Mouse (Mus musculus) megakaryocyte-erythroid progenitor cell, adult 5 weeks (primary cell): ENCODE results near the gene Mafg. TPM values are rescaled to one million over a fixed set of nuclear protein-coding genes. Genes with fewer than 3 reads are reported as not detected.

Experiments
- polyA plus RNA-seq: library from polyadenylated mRNA; stranded (reverse); fragments of >175 nt; gene quantifications from 2 replicates; pipeline ENCODE4 v1.2.3, GENCODE M21; 2012

Mafg gene
- polyA plus RNA-seq = 51.4 and 66.1 TPM in 2 replicates

DNA sequence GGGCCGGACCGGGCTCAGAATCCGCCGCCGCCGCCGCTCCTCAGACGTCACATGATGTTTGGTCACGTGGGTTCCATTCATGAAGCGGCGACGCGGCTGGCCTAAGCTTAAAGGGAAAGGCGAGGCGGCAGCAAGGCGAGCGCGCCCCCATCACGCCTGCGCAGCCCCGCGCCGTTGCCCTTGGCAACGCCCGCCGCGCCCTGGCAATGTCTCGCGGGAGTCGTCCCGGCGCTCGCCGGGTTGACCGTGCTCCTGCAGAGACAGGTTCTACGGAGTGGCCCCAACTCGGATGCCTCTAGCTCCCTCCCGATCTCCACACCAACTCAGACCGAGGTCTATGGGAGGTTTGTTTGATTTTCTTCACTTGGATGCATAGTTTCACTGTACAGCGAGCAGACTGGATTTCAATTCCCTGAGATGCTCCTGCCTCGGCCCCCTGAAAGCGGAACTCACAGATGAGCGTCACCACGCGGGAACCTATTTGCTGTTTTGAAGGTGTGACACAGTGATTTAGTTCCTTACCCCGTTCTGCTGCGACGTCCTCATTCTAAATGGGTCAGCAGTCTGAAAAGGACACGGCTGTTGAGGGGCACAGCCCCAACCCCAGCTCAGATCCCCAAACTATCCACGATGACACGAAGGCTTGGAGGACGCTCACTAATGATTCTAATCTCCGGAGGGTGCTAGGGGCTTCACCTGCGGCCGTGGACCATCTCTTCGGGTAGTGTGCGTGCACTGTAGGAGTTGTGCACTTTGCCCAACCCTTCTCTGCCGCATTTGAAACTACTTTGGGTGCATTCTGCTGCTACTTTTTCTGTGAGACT is at the start of gene Mafg:
Gene Mafg (minus strand): TSS at position 81 of the 824 bp plus-strand sequence.

GRCm38 (mm10) chr11:120672687-120673593 is 39.5 kb upstream of the Mafg start, which contains the start of gene Aspscr1:
Gene Aspscr1 (plus strand): TSS chr11:120672973.

DNA sequence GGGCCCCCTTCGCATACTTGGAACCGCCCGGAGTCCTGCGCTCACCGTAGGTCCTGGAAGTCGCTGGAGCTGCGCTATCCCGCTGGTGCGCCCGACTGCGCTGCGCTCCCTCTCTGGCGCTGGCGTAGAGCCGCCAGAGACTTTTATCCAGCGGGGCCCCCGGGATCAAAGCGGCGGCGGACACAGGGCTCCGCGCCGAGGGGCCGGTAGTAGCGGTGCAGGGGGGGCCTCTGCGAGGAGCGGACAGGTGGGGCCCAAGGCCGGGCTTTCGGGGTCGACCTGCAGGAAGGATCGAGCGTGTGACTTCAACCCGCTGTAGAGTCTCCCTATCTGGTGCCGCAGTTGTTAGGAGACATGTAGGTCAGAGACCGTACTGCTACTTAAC is 27.7 kb upstream of the Mafg start, which contains the start of gene Notum:
Gene Notum (minus strand): TSS at position 100 of the 385 bp plus-strand sequence.

DNA sequence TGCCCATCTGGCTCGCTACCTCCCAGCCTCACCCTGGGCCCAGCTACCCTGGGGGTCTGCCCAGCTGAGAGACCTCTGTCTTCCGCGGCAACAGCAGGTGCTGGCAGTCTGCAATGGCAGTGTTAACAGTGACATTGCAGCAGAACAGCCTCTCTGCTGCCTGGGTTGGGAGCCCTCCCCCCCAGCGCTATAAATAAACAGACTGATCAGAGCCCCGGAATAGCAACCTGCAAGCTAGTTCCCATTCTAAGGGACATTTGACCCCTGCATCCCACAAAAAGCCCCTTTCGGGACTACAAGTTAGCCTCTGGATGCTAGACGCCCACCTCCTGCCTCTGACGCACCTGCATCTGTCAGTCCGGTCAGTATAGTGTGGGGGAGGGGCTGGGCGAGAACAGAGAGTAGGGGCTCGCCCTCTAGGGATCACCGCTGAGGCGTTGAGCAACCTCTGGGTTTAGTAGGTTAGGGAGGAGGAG is 14.6 kb upstream of the Mafg start, which contains the start of gene Myadml2:
Gene Myadml2 (minus strand): TSS at position 158 of the 476 bp plus-strand sequence.

GRCm38 (mm10) chr11:120643601-120643987 is 10.2 kb upstream of the Mafg start, which contains the start of gene Pycr1:
Gene Pycr1 (minus strand): TSS chr11:120643769.

DNA sequence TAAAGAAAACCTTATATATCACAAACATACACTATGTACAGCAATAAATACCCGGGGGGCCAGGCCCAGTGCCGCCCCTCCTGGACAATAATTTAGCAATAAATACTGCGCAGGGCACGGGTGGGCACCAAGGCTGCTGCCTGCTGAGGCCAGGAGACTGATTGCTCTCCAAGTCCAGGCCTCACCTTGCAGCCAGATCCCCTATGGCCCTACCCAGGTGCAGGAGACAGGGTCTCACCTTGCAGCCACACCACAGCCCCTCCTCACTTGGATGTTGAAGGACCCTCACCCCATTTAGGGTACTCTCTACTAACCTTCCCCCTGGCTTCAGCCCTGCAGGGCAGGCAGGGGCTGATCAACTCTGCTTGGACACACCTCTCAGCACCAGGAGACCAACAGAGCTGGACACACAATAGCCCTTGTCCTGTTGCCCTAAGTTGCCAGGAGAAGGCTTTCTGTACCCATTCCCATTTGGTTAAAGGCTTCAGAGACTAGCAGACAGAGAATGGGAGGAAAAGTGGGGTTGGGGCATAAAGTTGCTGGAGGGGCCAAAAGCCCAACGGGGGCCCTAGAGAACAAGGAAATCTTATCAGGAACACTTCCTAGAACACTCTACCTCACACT is 8.1 kb downstream of the Mafg start, which contains the start of gene Sirt7:
Gene Sirt7 (minus strand): TSS at position 89 of the 624 bp plus-strand sequence.

DNA sequence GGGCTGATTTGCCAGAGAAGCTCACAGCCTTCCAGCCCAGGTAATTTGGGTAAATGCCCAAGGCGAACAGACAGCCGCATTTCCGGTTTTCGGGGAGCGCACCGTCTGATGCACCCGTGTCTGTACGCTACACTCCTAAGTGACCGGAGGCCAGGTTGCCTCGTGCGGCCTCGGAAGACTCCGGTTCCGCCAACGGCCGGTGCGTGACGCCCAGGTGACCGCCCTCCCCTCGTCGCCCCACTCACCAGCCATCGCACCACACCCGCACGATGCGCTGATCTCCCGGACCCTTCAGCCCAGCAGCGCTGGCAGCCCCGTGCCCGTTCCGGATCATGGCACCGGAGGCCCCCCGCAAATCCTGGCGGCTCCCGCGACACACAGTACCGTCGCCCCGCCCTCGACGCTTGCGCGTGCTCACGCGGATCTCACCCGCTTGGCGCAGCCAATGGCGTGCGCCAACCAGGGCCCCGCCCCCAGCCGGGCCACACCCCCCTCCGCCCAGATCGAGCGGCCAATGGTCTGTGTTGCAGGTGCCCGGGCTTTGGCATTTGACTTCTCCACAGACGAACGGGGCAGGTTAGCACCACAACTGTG is 15.8 kb downstream of the Mafg start, which contains the start of gene Pcyt2:
Gene Pcyt2 (minus strand): TSS at position 418 of the 594 bp plus-strand sequence.

DNA sequence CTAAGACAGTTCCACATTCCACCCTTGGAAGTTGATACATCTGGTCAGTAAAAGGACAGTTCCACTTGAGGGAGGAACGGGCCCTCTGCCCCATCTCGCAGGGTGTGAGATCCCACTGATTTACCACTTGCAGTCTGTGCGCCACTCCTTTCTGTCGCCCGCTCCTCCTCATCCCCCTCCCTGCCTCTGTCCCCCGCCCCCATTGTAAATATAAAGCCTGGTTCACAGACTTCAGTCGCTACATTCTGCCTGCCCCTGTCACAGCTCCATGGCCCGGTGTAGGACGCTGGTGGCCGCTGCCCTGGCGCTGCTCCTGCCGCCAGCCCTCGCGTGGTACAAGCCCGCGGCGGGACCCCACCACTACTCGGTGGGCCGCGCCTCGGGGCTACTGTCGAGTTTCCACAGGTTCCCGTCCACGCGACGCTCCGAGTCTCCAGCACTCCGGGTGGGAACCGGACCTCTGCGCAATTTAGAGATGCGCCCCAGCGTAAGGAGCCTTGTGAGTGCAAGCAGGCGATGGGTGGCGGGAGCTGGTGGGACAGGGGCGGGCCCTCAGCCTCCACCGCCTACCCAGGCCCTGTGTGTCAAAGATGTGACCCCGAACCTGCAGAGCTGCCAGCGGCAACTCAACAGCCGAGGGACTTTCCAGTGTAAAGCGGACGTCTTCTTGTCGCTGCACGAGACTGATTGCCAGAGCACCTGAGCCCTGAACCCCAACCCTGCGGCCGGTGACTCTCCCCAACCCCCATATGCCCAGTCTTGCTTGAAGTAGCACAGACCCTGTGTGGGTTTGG is 25.0 kb downstream of the Mafg start, which contains the start of gene Npb:
Gene Npb (plus strand): TSS at position 237 of the 794 bp plus-strand sequence.

GRCm38 (mm10) chr11:120598283-120598989 is 35.0 kb downstream of the Mafg start, which contains the start of the genes Alyref and Anapc11:
Gene Alyref (minus strand): TSS chr11:120598365.
Gene Anapc11 (plus strand): TSS chr11:120598421.

GRCm38 (mm10) chr11:120581490-120582267 is 51.7 kb downstream of the Mafg start, which contains the start of gene Arhgdia:
Gene Arhgdia (minus strand): TSS chr11:120581624.

Other genes starting within 250 kb of the Mafg start
- 48.3 and 52.9 TPM in 2 replicates for gene Nploc4, start 195.9 kb downstream of the Mafg start, polyA plus RNA-seq
- 0.06 and 0.08 TPM in 2 replicates for gene Tspan10, start 191.0 kb downstream of the Mafg start, polyA plus RNA-seq
- gene Pde6g, start 180.1 kb downstream of the Mafg start, polyA plus RNA-seq = 0.02 TPM in 1 of 2 replicates, not detected in the other
- gene Oxld1, start 175.5 kb downstream of the Mafg start, polyA plus RNA-seq = 9.0 and 9.9 TPM in 2 replicates
- 31.2 and 32.6 TPM in 2 replicates for gene Ccdc137, start 175.5 kb downstream of the Mafg start, polyA plus RNA-seq
- 22.3 and 23.4 TPM in 2 replicates for gene Arl16, start 166.0 kb downstream of the Mafg start, polyA plus RNA-seq
- gene Mrpl12, start 149.0 kb downstream of the Mafg start, polyA plus RNA-seq = 467 and 483 TPM in 2 replicates
- gene Slc25a10, start 141.8 kb downstream of the Mafg start, polyA plus RNA-seq = 47.2 and 58.4 TPM in 2 replicates
- not detected in 2 replicates for gene Gcgr, start 102.9 kb downstream of the Mafg start, polyA plus RNA-seq
- 170 and 188 TPM in 2 replicates for gene Mcrip1, start 83.9 kb downstream of the Mafg start, polyA plus RNA-seq
- 0.24 TPM in 1 of 2 replicates, not detected in the other for gene Ppp1r27, start 82.5 kb downstream of the Mafg start, polyA plus RNA-seq
- 1,164 and 1,680 TPM in 2 replicates for gene P4hb, start 60.3 kb downstream of the Mafg start, polyA plus RNA-seq
- 1,098 and 1,284 TPM in 2 replicates for gene Arhgdia, start 52.0 kb downstream of the Mafg start, polyA plus RNA-seq
- 339 and 360 TPM in 2 replicates for gene Alyref, start 35.2 kb downstream of the Mafg start, polyA plus RNA-seq
- gene Anapc11, start 35.2 kb downstream of the Mafg start, polyA plus RNA-seq = 111 and 156 TPM in 2 replicates
- gene Npb, start 25.1 kb downstream of the Mafg start, polyA plus RNA-seq = 1.6 and 2.9 TPM in 2 replicates
- gene Pcyt2, start 15.7 kb downstream of the Mafg start, polyA plus RNA-seq = 93.8 and 116 TPM in 2 replicates
- gene Sirt7, start 8.4 kb downstream of the Mafg start, polyA plus RNA-seq = 246 and 280 TPM in 2 replicates
- 1.2 and 1.5 TPM in 2 replicates for gene Pycr1, start 10.2 kb upstream of the Mafg start, polyA plus RNA-seq
- 0.05 TPM in 1 of 2 replicates, not detected in the other for gene Myadml2, start 14.6 kb upstream of the Mafg start, polyA plus RNA-seq
- 0.17 and 0.18 TPM in 2 replicates for gene Notum, start 27.6 kb upstream of the Mafg start, polyA plus RNA-seq
- 360 and 376 TPM in 2 replicates for gene Aspscr1, start 39.4 kb upstream of the Mafg start, polyA plus RNA-seq
- gene Cenpx, start 80.1 kb upstream of the Mafg start, polyA plus RNA-seq = 97.1 and 99.7 TPM in 2 replicates
- 59.1 and 87.9 TPM in 2 replicates for gene Lrrc45, start 80.3 kb upstream of the Mafg start, polyA plus RNA-seq
- 5.4 and 8.3 TPM in 2 replicates for gene Rac3, start 87.9 kb upstream of the Mafg start, polyA plus RNA-seq
- gene Dcxr, start 93.7 kb upstream of the Mafg start, polyA plus RNA-seq = 32.0 and 32.8 TPM in 2 replicates
- gene Cbr2, start 98.5 kb upstream of the Mafg start, polyA plus RNA-seq = not detected in 2 replicates
- gene Hmga1b, start 129.2 kb upstream of the Mafg start, polyA plus RNA-seq = 38.6 and 45.6 TPM in 2 replicates
- 54.4 and 68.5 TPM in 2 replicates for gene Rfng, start 150.6 kb upstream of the Mafg start, polyA plus RNA-seq
- 52.0 and 53.8 TPM in 2 replicates for gene Gps1, start 150.7 kb upstream of the Mafg start, polyA plus RNA-seq
- 131 and 148 TPM in 2 replicates for gene Dus1l, start 162.8 kb upstream of the Mafg start, polyA plus RNA-seq
- 256 and 260 TPM in 2 replicates for gene Fasn, start 190.9 kb upstream of the Mafg start, polyA plus RNA-seq